Mouse (Mus musculus): ENCODE measurements around the gene Gdpd3. TPM values are rescaled to one million over a fixed set of nuclear protein-coding genes. Genes with fewer than 3 reads are reported as not detected.

Gdpd3 gene
- polyA plus RNA-seq, 1 experiment from 2014 or later = 1.3 TPM

- no peak overlapping the region for H3K27ac ChIP-seq (replicated peaks; ENCODE audit: low read depth, low read length)
- H3K9ac ChIP-seq (replicated peaks; ENCODE audit: low read length) = no peak overlapping the region
- no peaks in the 10 kb centered on the region for H3K27me3 ChIP-seq (ENCODE audit: control insufficient read depth, insufficient read depth, low read length)
- H3K4me1 ChIP-seq (ENCODE audit: control insufficient read depth, insufficient read depth, low read length) = peaks cover 2% of the 10 kb centered on the region; the same call in 1 of the 2 replicates
- H3K36me3 ChIP-seq (replicated peaks; ENCODE audit: control insufficient read depth, insufficient read depth, low read depth, low read length) = no peaks in the 10 kb centered on the region
- no peak overlapping the region for H3K4me2 ChIP-seq (ENCODE audit: low read depth, low read length)
- no peak overlapping the region for H3K4me3 ChIP-seq (ENCODE audit: low read depth, low read length)
- no peak for ATAC-seq (replicated peaks; ENCODE audit: insufficient number of reproducible peaks, low FRiP score, low TSS enrichment, low read depth)
- DNase-seq (ENCODE audit: low spot score) = no peak
- no peaks in the 10 kb centered on the region for H3K9me3 ChIP-seq (replicated peaks; ENCODE audit: control insufficient read depth, low read length)
These were observed 37.6 kb downstream of the Gdpd3 start for GRCm38 (mm10) chr7:126803751-126804150.

GRCm38 (mm10) chr7:126806956-126807355, 40.8 kb downstream of the Gdpd3 start:
- Histone ChIP-seq H3K4me2 (ENCODE audit: low read depth, low read length) (no peak overlapping the region), H3K4me3 (ENCODE audit: low read depth, low read length) (no peak overlapping the region), H3K36me3 (replicated peaks; ENCODE audit: control insufficient read depth, insufficient read depth, low read depth, low read length) (no peaks in the 10 kb centered on the region), H3K4me1 (ENCODE audit: control insufficient read depth, insufficient read depth, low read length) (peaks cover 2% of the 10 kb centered on the region; the same call in 1 of the 2 replicates), H3K27me3 (ENCODE audit: control insufficient read depth, insufficient read depth, low read length) (no peaks in the 10 kb centered on the region), H3K27ac (replicated peaks; ENCODE audit: low read depth, low read length) (no peak overlapping the region), H3K9ac (replicated peaks; ENCODE audit: low read length) (no peak overlapping the region), H3K9me3 (replicated peaks; ENCODE audit: control insufficient read depth, low read length) (no peaks in the 10 kb centered on the region)
- DNase-seq (ENCODE audit: low spot score) = no peak
- WGBS = 87% methylated on average over 6 of the region's 6 CpGs
- ATAC-seq (replicated peaks; ENCODE audit: insufficient number of reproducible peaks, low FRiP score, low TSS enrichment, low read depth) = no peak

- Histone ChIP-seq H3K27ac (replicated peaks; ENCODE audit: low read depth, low read length) (no peak overlapping the region), H3K4me1 (ENCODE audit: control insufficient read depth, insufficient read depth, low read length) (peaks cover 2% of the 10 kb centered on the region; the same call in 1 of the 2 replicates), H3K4me2 (ENCODE audit: low read depth, low read length) (no peak overlapping the region), H3K9me3 (replicated peaks; ENCODE audit: control insufficient read depth, low read length) (no peaks in the 10 kb centered on the region), H3K36me3 (replicated peaks; ENCODE audit: control insufficient read depth, insufficient read depth, low read depth, low read length) (no peaks in the 10 kb centered on the region), H3K4me3 (ENCODE audit: low read depth, low read length) (no peak overlapping the region), H3K27me3 (ENCODE audit: control insufficient read depth, insufficient read depth, low read length) (no peaks in the 10 kb centered on the region), H3K9ac (replicated peaks; ENCODE audit: low read length) (peak overlapping the region; percentile 78)
- ATAC-seq (replicated peaks; ENCODE audit: insufficient number of reproducible peaks, low FRiP score, low TSS enrichment, low read depth) = no peak
- DNase-seq (ENCODE audit: low spot score) = no peak
- WGBS = 76% methylated on average over 4 of the region's 4 CpGs
These were observed 41.3 kb downstream of the Gdpd3 start for GRCm38 (mm10) chr7:126807405-126807804.

- Histone ChIP-seq H3K27me3 (ENCODE audit: control insufficient read depth, insufficient read depth, low read length) (no peaks in the 10 kb centered on the region), H3K9me3 (replicated peaks; ENCODE audit: control insufficient read depth, low read length) (no peaks in the 10 kb centered on the region), H3K36me3 (replicated peaks; ENCODE audit: control insufficient read depth, insufficient read depth, low read depth, low read length) (no peaks in the 10 kb centered on the region), H3K9ac (replicated peaks; ENCODE audit: low read length) (peak overlapping the region; percentile 78), H3K4me2 (ENCODE audit: low read depth, low read length) (peak overlapping the region; percentile 78), H3K4me1 (ENCODE audit: control insufficient read depth, insufficient read depth, low read length) (peaks cover 2% of the 10 kb centered on the region; the same call in 1 of the 2 replicates), H3K27ac (replicated peaks; ENCODE audit: low read depth, low read length) (no peak overlapping the region; the same call in 1 of the 2 replicates), H3K4me3 (ENCODE audit: low read depth, low read length) (peak overlapping the region; percentile 64)
- 0% methylated on average over 41 of the region's 43 CpGs for WGBS
- DNase-seq (ENCODE audit: low spot score) (peak; percentile 93), ATAC-seq (replicated peaks; ENCODE audit: insufficient number of reproducible peaks, low FRiP score, low TSS enrichment, low read depth) (peak; percentile 94)
These were observed 42.7 kb downstream of the Gdpd3 start for GRCm38 (mm10) chr7:126808703-126809455.

- Histone ChIP-seq H3K4me3 (ENCODE audit: low read depth, low read length) (no peak overlapping the region), H3K27me3 (ENCODE audit: control insufficient read depth, insufficient read depth, low read length) (no peaks in the 10 kb centered on the region), H3K9ac (replicated peaks; ENCODE audit: low read length) (no peak overlapping the region), H3K9me3 (replicated peaks; ENCODE audit: control insufficient read depth, low read length) (no peaks in the 10 kb centered on the region), H3K36me3 (replicated peaks; ENCODE audit: control insufficient read depth, insufficient read depth, low read depth, low read length) (no peaks in the 10 kb centered on the region), H3K4me2 (ENCODE audit: low read depth, low read length) (no peak overlapping the region), H3K27ac (replicated peaks; ENCODE audit: low read depth, low read length) (no peak overlapping the region), H3K4me1 (ENCODE audit: control insufficient read depth, insufficient read depth, low read length) (peaks cover 2% of the 10 kb centered on the region; the same call in 1 of the 2 replicates)
- no peak for DNase-seq (ENCODE audit: low spot score)
- 52% methylated on average over 5 of the region's 5 CpGs for WGBS
- ATAC-seq (replicated peaks; ENCODE audit: insufficient number of reproducible peaks, low FRiP score, low TSS enrichment, low read depth) = no peak
These were observed 43.7 kb downstream of the Gdpd3 start for GRCm38 (mm10) chr7:126809723-126810369.

- Histone ChIP-seq H3K4me1 (ENCODE audit: control insufficient read depth, insufficient read depth, low read length) (no peaks in the 10 kb centered on the region), H3K27me3 (ENCODE audit: control insufficient read depth, insufficient read depth, low read length) (no peaks in the 10 kb centered on the region), H3K27ac (replicated peaks; ENCODE audit: low read depth, low read length) (no peak overlapping the region), H3K9ac (replicated peaks; ENCODE audit: low read length) (no peak overlapping the region), H3K4me2 (ENCODE audit: low read depth, low read length) (no peak overlapping the region), H3K4me3 (ENCODE audit: low read depth, low read length) (no peak overlapping the region), H3K9me3 (replicated peaks; ENCODE audit: control insufficient read depth, low read length) (no peaks in the 10 kb centered on the region), H3K36me3 (replicated peaks; ENCODE audit: control insufficient read depth, insufficient read depth, low read depth, low read length) (no peaks in the 10 kb centered on the region)
- WGBS = 72% methylated on average over 8 of the region's 8 CpGs
- ATAC-seq (replicated peaks; ENCODE audit: insufficient number of reproducible peaks, low FRiP score, low TSS enrichment, low read depth) (no peak), DNase-seq (ENCODE audit: low spot score) (no peak)
These were observed 49.6 kb downstream of the Gdpd3 start for GRCm38 (mm10) chr7:126815726-126816222.

GRCm38 (mm10) chr7:126816494-126816893, 50.4 kb downstream of the Gdpd3 start:
- Histone ChIP-seq H3K4me2 (ENCODE audit: low read depth, low read length) (no peak overlapping the region), H3K27me3 (ENCODE audit: control insufficient read depth, insufficient read depth, low read length) (no peaks in the 10 kb centered on the region), H3K27ac (replicated peaks; ENCODE audit: low read depth, low read length) (no peak overlapping the region), H3K9ac (replicated peaks; ENCODE audit: low read length) (no peak overlapping the region), H3K4me3 (ENCODE audit: low read depth, low read length) (no peak overlapping the region), H3K36me3 (replicated peaks; ENCODE audit: control insufficient read depth, insufficient read depth, low read depth, low read length) (no peaks in the 10 kb centered on the region), H3K9me3 (replicated peaks; ENCODE audit: control insufficient read depth, low read length) (no peaks in the 10 kb centered on the region), H3K4me1 (ENCODE audit: control insufficient read depth, insufficient read depth, low read length) (no peaks in the 10 kb centered on the region)
- DNase-seq (ENCODE audit: low spot score) = no peak
- no peak for ATAC-seq (replicated peaks; ENCODE audit: insufficient number of reproducible peaks, low FRiP score, low TSS enrichment, low read depth)
- WGBS = 88% methylated on average over 8 of the region's 8 CpGs

GRCm38 (mm10) chr7:126817595-126817994, 51.5 kb downstream of the Gdpd3 start:
- no peak overlapping the region for H3K4me3 ChIP-seq (ENCODE audit: low read depth, low read length)
- no peak overlapping the region for H3K9ac ChIP-seq (replicated peaks; ENCODE audit: low read length)
- DNase-seq (ENCODE audit: low spot score) = no peak
- no peaks in the 10 kb centered on the region for H3K9me3 ChIP-seq (replicated peaks; ENCODE audit: control insufficient read depth, low read length)
- H3K27me3 ChIP-seq (ENCODE audit: control insufficient read depth, insufficient read depth, low read length) = peaks cover 3% of the 10 kb centered on the region; the same call in 1 of the 2 replicates
- no peak overlapping the region for H3K27ac ChIP-seq (replicated peaks; ENCODE audit: low read depth, low read length)
- no peaks in the 10 kb centered on the region for H3K4me1 ChIP-seq (ENCODE audit: control insufficient read depth, insufficient read depth, low read length)
- ATAC-seq (replicated peaks; ENCODE audit: insufficient number of reproducible peaks, low FRiP score, low TSS enrichment, low read depth) = no peak
- WGBS = 82% methylated on average over 7 of the region's 7 CpGs
- H3K4me2 ChIP-seq (ENCODE audit: low read depth, low read length) = no peak overlapping the region
- no peaks in the 10 kb centered on the region for H3K36me3 ChIP-seq (replicated peaks; ENCODE audit: control insufficient read depth, insufficient read depth, low read depth, low read length)
